Mouse (Mus musculus): Measurements from ENCODE around the gene Syngap1.

DNA sequence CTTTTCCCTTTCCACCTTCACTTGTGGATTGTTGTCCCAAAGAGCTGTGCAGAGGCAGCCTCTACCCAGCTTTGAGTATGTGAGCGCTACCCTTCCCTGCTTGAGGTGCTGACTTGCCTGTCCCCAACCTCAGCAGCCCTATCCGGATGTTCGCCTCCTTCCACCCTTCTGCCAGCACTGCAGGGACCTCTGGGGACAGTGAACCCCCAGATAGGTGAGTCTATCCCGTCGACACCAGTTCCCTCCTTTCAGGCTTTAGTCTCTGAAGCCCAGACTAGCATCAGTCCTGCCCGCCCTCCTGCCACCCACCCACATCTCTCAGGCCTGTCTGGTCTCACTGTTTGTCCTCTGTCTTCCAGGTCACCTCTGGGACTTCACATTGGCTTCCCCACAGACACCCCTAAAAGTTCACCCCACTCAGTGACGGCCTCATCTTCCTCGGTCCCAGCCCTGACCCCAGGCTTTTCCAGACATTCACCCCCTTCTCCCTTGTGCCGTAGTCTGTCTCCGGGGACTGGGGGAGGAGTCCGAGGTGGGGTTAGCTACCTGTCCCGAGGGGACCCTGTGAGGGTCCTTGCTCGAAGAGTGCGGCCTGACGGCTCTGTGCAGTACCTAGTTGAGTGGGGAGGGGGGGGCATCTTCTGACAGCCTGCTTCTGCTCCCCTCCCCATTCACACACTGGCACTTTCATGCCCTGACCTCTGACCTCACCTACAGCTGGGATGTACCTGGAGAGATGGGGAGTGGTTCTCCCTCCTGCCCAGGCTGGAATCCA lies 3.9 kb upstream of the Syngap1 start:
- TF ChIP-seq ZMIZ1 (IDR thresholded peaks at IDR 0.05; ENCODE audit: low read depth, low read length) (no peak), ELF1 (IDR thresholded peaks at IDR 0.05; ENCODE audit: low read depth, low read length) (no peak), ZC3H11A (IDR thresholded peaks at IDR 0.05; ENCODE audit: low read depth, low read length) (no peak), USF2 (IDR thresholded peaks at IDR 0.05; ENCODE audit: borderline replicate concordance in 1 of 2, insufficient read depth in 1 of 2, low read depth in 1 of 2, low read length in 2 of 2) (no peak), EP300 (IDR thresholded peaks at IDR 0.05; ENCODE audit: low read depth in 1 of 2, low read length in 2 of 2) (no peak), CTCF (IDR thresholded peaks at IDR 0.05 in 2 of 3, conservative IDR thresholded peaks at IDR 0.05 in 1 of 3; ENCODE audit: control insufficient read depth in 1 of 3, insufficient read depth in 1 of 3, low read depth in 2 of 3, low read length in 3 of 3, poor library complexity in 1 of 3, severe bottlenecking in 1 of 3) (no peak), MYB (IDR thresholded peaks at IDR 0.05; ENCODE audit: low read depth, low read length) (no peak), MAFK (IDR thresholded peaks at IDR 0.05; ENCODE audit: borderline replicate concordance, low read depth, low read length) (no peak), HCFC1 (IDR thresholded peaks at IDR 0.05; ENCODE audit: low read depth, low read length) (no peak), MAX (IDR thresholded peaks at IDR 0.05; ENCODE audit: low read length) (no peak)

All from MEL (cell line).